Mouse (Mus musculus) megakaryocyte-erythroid progenitor cell, adult 5-6 weeks (primary cell): ENCODE measurements at regions not wholly inside any gene's neighbourhood (a gene's known extent, or its start where the extent isn't known, plus 50 kb on each side); places are given as distances from the start of the nearest gene placed in this dataset.
A peak's percentile ranks its signal among the peaks of the same experiment; 100 is the strongest.
"Not testable (repeated sequence)": the region's sequence is repeated elsewhere in the genome, so short reads cannot be mapped to it uniquely, and the experiment has no call there.

Experiments used
- ATAC-seq: replicated peaks from 2 replicates; pipeline ENCODE4 v1.8.0; 2016; ENCODE audit warnings: mild to moderate bottlenecking, inconsistent platforms; ENCODE audit not compliant: severe bottlenecking, poor library complexity, low FRiP score, low TSS enrichment

- ATAC-seq = peak; percentile 88
These were observed 77.8 kb downstream of the BC107364 start for GRCm38 (mm10) chr3:96374343-96374624.

DNA sequence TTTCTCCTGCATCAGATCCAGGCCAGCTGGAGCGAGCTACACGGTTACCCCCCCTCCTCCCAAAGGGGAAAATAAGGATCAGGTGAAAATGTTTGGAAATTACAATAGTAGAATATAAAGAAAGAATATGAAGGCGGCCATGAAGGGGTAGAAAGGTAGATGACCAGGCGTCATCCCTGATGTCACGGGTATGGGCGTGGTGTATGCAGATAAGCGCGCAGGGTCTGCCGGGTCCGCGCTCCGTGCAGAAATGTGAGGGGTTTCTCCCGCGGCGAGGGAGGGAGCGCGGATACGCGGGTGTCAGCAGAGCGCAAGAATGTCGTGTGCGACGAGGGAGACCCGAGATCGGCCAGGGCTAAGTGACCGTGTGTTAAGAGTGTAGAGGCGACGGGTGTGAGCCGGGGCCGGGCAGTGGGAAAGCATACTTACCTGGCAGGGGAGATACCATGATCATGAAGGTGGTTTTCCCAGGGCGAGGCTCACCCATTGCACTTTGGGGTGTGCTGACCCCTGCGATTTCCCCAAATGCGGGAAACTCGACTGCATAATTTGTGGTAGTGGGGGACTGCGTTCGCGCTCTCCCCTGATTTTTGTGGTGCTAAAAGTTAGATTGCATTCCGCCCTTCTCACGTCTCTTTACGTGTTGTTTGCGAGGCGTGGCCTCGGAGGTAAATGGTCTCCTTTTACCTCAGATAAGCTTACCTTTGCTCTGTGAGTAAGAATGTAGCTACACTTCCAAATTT lies 78.3 kb downstream of the BC107364 start:
- 0 out of 2 replicates have a peak, but pooled peaks have one; percentile 40 for ATAC-seq

GRCm38 (mm10) chr3:96362581-96362980 lies 68.8 kb upstream of the Fcgr1 start:
- ATAC-seq = not testable (repeated sequence)

GRCm38 (mm10) chr3:96360816-96361215 lies 67.0 kb upstream of the Fcgr1 start:
- no peak for ATAC-seq

DNA sequence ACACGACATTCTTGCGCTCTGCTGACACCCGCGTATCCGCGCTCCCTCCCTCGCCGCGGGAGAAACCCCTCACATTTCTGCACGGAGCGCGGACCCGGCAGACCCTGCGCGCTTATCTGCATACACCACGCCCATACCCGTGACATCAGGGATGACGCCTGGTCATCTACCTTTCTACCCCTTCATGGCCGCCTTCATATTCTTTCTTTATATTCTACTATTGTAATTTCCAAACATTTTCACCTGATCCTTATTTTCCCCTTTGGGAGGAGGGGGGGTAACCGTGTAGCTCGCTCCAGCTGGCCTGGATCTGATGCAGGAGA lies 66.4 kb upstream of the Fcgr1 start:
- ATAC-seq = not testable (repeated sequence)

GRCm38 (mm10) chr3:96359507-96360213 lies 65.9 kb upstream of the Fcgr1 start:
- ATAC-seq = peak; percentile 87

- ATAC-seq = not testable (repeated sequence)
These were observed 57.9 kb upstream of the Fcgr1 start for GRCm38 (mm10) chr3:96351623-96352022.

DNA sequence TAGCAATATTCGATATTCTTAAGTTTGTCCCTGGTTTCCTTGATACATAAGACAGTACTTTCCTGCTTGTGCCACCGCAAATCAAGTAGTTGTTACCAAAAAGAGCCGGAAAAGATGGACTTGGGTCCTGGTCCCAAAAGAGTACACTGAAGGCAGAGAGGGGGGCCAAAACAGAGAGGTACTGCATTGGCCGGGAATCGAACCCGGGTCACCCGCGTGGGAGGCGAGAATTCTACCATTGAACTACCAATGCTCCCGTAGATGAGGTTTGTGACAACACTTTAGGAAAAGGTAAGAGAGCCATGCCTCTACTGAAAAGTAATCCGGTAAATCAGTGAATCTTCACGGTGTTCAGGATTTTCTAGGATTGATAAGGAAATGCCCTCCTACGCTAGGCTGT lies 57.2 kb upstream of the Fcgr1 start:
- not testable (repeated sequence) for ATAC-seq

- not testable (repeated sequence) for ATAC-seq
These were observed 52.8 kb upstream of the Fcgr1 start for GRCm38 (mm10) chr3:96346543-96346942.

DNA sequence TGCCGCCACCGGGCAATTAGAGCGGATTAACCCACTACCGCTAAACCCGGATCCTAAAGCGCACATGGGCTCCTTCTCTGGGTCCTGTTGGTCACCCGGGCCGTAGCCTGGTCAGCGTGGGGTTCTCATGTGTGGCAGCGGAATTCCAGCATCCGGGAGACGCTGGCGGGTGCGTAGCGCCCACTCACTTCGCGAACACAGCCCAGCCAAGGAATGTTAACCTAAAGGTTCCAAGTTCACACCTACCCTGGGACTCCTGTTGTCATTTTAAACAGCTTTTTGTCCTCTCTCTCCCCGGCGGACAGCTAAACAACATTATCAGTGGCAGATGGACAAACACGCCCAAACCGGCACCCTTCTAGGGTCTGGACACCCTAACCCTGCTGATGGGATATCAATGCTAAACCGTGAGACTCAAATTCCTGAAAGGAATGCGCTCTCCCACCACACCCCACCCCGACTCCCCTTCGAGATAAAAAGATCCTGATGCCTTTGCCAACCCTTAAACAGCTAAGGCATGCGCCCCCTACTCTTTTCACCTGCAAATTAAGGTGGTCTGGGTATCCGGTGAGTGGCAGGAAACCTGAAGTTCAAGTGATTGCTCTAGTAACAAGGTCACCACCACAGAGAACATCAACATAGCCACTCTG lies 49.8 kb upstream of the Fcgr1 start:
- ATAC-seq = no peak
